Mouse (Mus musculus) brain, embryonic 14.5 days (tissue): ENCODE results near the gene Vps13d.

Source experiments
- CTCF ChIP-seq: fragments of 200-500 bp; IDR thresholded peaks from 2 replicates; pipeline ENCODE4 v1.5.1; 2012; ENCODE audit warnings: inconsistent platforms, mild to moderate bottlenecking, moderate library complexity, borderline replicate concordance; ENCODE audit not compliant: insufficient read depth, insufficient read length; ENCODE audit errors: extremely low read depth
- POLR2A ChIP-seq: fragments of 200-500 bp; IDR thresholded peaks from 2 replicates; pipeline ENCODE4 v1.6.1; 2012; ENCODE audit warnings: mild to moderate bottlenecking, inconsistent platforms, borderline replicate concordance; ENCODE audit not compliant: poor library complexity, insufficient read depth, insufficient read length, severe bottlenecking; ENCODE audit errors: extremely low read depth

DNA sequence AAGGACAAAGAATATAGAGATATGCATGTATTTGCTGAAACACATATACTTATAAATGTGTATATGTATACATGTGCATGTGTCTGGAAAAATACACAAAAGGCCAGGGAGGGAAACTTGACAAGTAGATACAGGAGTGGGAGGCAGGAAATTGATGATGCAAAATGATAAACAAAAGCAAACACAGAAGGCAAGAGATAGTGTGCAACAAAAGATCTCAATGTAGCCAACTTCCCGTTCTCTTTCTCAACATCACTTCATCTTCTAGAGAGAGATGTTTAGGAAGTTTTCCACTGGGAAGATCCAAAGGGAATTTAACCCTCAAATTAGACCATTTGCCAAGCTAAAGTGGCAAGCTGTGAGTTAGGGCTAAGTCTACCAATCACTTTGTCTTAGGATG is 238.5 kb downstream of the Vps13d start:
- TF ChIP-seq CTCF (no peak), POLR2A (no peak)
